Mouse (Mus musculus): ENCODE measurements at regions not wholly inside any gene's neighbourhood (a gene's known extent, or its start where the extent isn't known, plus 50 kb on each side); places are given as distances from the start of the nearest gene placed in this dataset.

DNA sequence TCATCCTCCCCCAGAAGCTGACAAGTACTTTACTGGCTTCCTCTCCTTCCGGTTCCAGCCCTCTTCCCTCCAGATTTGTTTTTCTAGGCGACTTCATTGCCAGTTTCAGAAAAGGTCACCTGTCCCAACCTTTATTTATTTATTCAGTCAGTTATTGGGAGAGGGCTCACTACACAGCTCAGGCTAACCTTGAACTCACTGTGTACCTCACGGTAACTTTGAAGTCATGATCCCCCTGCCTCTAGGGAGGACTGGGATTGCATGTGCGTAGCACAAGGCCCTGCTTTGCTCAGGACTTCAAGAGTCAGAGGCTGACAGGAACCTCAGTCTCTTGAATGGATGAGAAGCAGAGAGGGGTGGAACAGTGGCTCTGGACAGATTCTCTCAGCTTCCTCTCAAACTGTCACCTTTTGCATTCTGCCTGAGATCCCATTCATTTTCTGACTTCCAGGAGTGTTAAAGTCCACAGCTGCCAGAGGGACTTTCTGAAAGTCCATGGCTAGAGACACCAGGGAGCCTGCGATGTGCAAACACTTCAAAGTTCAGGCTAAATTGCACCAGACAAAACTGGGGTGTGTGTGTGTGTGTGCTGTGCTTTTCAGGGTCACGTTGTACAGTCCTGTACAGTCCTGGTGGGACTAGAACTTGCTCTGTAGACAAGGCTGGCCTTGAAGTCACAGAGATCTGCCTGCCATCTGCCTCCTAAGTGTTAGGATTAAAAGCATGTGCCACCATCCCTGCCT lies 211.2 kb upstream of the Atp6ap2 start:
- TF ChIP-seq CTCF (IDR thresholded peaks at IDR 0.05; ENCODE audit: borderline replicate concordance, control insufficient read depth, extremely low read depth, insufficient read depth, low read length, poor library complexity) (no peak), POLR2A (IDR thresholded peaks at IDR 0.05; ENCODE audit: control insufficient read depth, extremely low read depth, insufficient read depth, low read length, poor library complexity) (no peak)

Data from thymus, adult 2 months (tissue).